Mouse (Mus musculus) stomach, embryonic 16.5 days (tissue): ENCODE results near the gene Zmat5. TPM values are rescaled to one million over a fixed set of nuclear protein-coding genes. Genes with fewer than 3 reads are reported as not detected.

ENCODE experiments used
- ATAC-seq: fragments of 200-750 bp; cut with Nextera tagmentation; 2 replicates; pipeline ENCODE4 v1.8.0; 2017; ENCODE audit warnings: moderate number of reproducible peaks, moderate TSS enrichment; ENCODE audit not compliant: insufficient read depth, low FRiP score
- H3K27ac ChIP-seq: fragments of 300-500 bp; sonication (generic); 2 replicates; pipeline ENCODE4 v1.5.1; 2014; ENCODE audit warnings: low read length
- H3K27me3 ChIP-seq: fragments of 300-500 bp; sonication (generic); 2 replicates; pipeline ENCODE4 v1.6.1; 2014; ENCODE audit warnings: low read length, control low read depth, mixed read lengths; ENCODE audit not compliant: control insufficient read depth, insufficient read depth
- H3K36me3 ChIP-seq: fragments of 300-500 bp; sonication (generic); 2 replicates; pipeline ENCODE4 v1.6.1; 2014; ENCODE audit warnings: low read length; ENCODE audit not compliant: control insufficient read depth, insufficient read depth
- H3K4me1 ChIP-seq: fragments of 300-500 bp; sonication (generic); 2 replicates; pipeline ENCODE4 v1.6.1; 2014; ENCODE audit warnings: low read length, control low read depth, mixed read lengths; ENCODE audit not compliant: control insufficient read depth, insufficient read depth
- H3K4me2 ChIP-seq: fragments of 300-500 bp; sonication (generic); 2 replicates; pipeline ENCODE4 v1.6.1; 2014; ENCODE audit warnings: low read depth, low read length, mixed read lengths
- H3K4me3 ChIP-seq: fragments of 300-500 bp; sonication (generic); replicated peaks from 2 replicates; pipeline ENCODE4 v1.5.1; 2014; ENCODE audit warnings: mild to moderate bottlenecking, low read length
- H3K9ac ChIP-seq: fragments of 300-500 bp; sonication (generic); 2 replicates; pipeline ENCODE4 v1.6.1; 2014; ENCODE audit warnings: low read length
- H3K9me3 ChIP-seq: fragments of 300-500 bp; sonication (generic); replicated peaks from 2 replicates; pipeline ENCODE4 v1.6.1; 2016; ENCODE audit warnings: low read length, control low read depth; ENCODE audit not compliant: control insufficient read depth
- WGBS: fragments of 180-500 bp; shearing (Covaris S2); extraction: QIAGEN DNeasy Blood & Tissue Kit; methylation state at CpG from one replicate; pipeline ENCODE4 v1.1.7; 2014; 5-methylcytosine and 5-hydroxymethylcytosine counted together
- polyA plus RNA-seq: library from polyadenylated mRNA; unstranded; fragments of >200 nt; fragmentation: Nextera tagmentation; extraction: Ambion mirVana; gene quantifications from 2 replicates; pipeline ENCODE4 v1.2.1, GENCODE M21; 2015

Zmat5 gene
- polyA plus RNA-seq, 1 experiment from 2014 or later = 68.2 TPM

DNA sequence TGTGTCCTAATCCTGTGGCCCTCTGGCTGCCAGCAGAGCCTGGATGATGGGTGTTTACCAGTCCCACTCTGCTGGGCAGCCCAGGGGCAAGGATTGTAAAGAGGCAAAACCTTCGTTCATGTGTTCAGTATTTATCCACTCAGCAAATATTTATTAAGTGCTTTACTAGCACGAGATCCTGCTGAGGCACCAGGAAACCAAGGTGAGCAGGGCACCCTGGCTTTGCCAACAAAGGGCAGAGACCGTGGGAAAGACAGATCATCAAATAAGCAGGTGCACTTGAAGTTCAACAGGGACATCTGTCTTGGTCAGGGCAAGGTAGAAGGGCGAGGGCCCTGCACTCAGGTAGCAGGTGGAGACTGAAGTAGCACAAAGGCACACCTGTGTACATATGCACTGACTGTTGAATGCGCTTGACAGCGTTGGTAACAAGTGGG is 29.3 kb upstream of the Zmat5 start:
- H3K36me3 ChIP-seq = peaks cover 9% of the 10 kb centered on the region

DNA sequence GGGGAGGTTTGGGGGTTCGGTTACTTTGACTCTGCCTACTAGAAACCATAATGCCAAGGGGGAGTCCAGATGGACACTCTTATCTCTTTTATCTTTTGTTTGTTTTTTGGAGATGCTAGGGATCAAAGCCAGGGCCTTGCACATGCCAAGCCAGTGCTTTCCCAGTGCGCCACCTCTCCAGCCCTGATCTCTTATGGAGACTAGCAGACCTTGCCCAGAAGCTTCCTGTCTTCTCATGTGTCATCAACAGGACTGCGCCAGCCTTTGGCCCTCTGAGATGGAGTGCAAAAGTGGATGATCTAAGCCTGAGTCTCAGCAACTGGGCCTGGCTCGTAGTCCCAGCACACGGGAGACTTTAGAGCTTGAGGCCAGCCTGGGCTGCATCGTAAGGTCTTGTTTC is 28.8 kb upstream of the Zmat5 start:
- no peak overlapping the region for H3K4me3 ChIP-seq
- no peaks in the 10 kb centered on the region for H3K27me3 ChIP-seq
- H3K36me3 ChIP-seq = peaks cover 9% of the 10 kb centered on the region
- no peaks in the 10 kb centered on the region for H3K4me1 ChIP-seq
- WGBS = 83% methylated on average over 6 of the region's 6 CpGs
- no peak overlapping the region for H3K9ac ChIP-seq
- H3K9me3 ChIP-seq = no peaks in the 10 kb centered on the region
- H3K27ac ChIP-seq = peak overlapping the region; percentile 72
- H3K4me2 ChIP-seq = no peak overlapping the region
- ATAC-seq = no peak

More for the DNA sequence above, 29.3 kb upstream of the Zmat5 start:
- 57% methylated on average over 6 of the region's 6 CpGs for WGBS
- no peaks in the 10 kb centered on the region for H3K9me3 ChIP-seq
- H3K4me2 ChIP-seq = no peak overlapping the region
- no peak overlapping the region for H3K4me3 ChIP-seq
- H3K27ac ChIP-seq = peak overlapping the region; percentile 72
- no peak overlapping the region for H3K9ac ChIP-seq
- peak; percentile 89 for ATAC-seq
- H3K27me3 ChIP-seq = no peaks in the 10 kb centered on the region
- H3K4me1 ChIP-seq = no peaks in the 10 kb centered on the region

DNA sequence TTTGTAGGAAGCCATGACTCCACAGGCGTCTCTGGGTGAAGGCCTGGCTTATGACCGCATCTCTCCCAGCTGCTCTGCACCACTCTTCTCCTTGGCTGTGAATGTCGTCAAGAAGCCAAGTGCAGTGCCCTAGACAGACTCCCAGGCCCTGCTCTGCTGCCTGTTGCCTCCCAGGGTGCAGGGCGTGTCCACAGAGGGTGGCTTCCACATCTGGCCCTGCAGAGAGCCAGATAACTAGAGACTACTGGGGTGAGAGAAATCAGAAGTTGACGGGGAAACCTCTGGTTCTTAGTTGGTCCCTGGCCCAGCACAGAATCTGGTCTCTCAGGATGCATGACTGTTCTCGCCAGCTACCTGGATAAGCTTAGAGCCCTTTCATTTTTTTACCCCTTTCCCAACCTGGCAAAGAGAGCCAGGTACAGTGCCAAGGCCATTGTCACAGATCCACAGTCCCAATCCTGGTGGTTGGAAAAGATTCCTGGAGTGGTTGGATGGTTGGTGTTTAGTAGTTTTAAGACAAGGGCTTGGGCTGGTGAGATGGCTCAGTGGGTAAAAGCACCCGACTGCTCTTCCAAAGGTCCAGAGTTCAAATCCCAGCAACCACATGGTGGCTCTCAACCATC is 27.1 kb upstream of the Zmat5 start:
- no peaks in the 10 kb centered on the region for H3K9me3 ChIP-seq
- H3K4me1 ChIP-seq = no peaks in the 10 kb centered on the region
- H3K36me3 ChIP-seq = peaks cover 9% of the 10 kb centered on the region
- no peak overlapping the region for H3K4me3 ChIP-seq
- no peak for ATAC-seq
- WGBS = 81% methylated on average over 7 of the region's 7 CpGs
- H3K27me3 ChIP-seq = no peaks in the 10 kb centered on the region
- H3K4me2 ChIP-seq = no peak overlapping the region
- H3K9ac ChIP-seq = no peak overlapping the region
- H3K27ac ChIP-seq = peak overlapping the region; percentile 26; the same call in 1 of the 2 replicates

DNA sequence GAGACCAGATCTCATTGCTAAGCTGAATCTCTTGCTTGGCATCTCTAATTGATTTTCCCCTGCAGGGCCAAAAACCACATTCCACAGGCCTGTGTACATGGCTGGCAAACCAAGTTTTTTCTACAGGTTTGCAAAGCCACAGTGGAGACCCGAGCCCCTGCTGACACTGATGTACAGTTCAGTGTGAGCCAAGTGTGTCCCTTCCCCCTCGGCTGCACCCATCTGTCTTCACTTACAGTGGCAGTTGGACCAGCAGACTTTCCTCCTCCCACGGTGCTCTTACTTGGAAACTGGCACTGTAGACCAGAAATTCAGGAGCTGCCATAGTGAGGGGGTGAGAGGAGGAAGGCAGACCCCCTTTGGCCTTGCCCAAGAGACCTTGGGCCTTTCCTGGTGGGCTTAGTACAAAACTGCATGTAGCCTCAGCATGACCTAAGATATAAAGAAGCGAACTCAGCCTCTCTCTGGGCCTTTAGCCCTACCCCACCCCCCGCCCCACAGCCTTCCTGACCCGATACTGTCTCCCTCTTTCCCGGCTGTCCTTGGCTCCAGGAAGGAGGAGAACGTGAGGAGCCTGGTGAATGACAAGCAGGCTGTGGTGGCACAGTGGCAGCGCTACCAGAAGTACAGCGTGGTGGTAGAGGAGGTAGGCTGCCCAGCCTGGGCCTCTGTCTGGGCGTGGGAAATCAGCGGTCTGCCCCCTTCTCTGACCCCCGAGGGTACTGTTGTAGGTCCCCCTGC is 25.6 kb upstream of the Zmat5 start:
- peaks cover 7% of the 10 kb centered on the region; the same call in 1 of the 2 replicates for H3K36me3 ChIP-seq
- H3K4me3 ChIP-seq = no peak overlapping the region
- H3K4me2 ChIP-seq = no peak overlapping the region
- no peak overlapping the region for H3K27ac ChIP-seq
- no peaks in the 10 kb centered on the region for H3K4me1 ChIP-seq
- H3K9me3 ChIP-seq = no peaks in the 10 kb centered on the region
- ATAC-seq = no peak
- WGBS = 69% methylated on average over 13 of the region's 13 CpGs
- H3K9ac ChIP-seq = no peak overlapping the region
- no peaks in the 10 kb centered on the region for H3K27me3 ChIP-seq

DNA sequence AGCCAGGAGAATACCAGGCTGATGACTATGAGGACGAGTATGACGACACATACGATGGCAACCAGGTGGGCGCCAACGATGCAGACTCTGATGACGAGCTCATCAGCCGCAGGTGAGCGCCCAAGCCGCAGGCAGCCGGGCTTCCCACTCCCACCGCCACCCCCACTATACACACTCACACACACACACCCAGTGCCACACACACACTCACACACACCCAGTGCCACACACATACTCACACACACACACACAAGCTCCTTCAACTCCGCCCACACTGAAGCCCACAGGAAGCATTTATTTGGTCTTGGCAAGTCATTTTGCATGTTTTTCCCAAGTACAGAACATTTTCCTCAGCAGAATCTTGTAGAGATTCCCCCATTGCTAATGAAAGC is 25.0 kb upstream of the Zmat5 start:
- no peak overlapping the region for H3K4me3 ChIP-seq
- H3K9me3 ChIP-seq = no peaks in the 10 kb centered on the region
- no peak for ATAC-seq
- no peaks in the 10 kb centered on the region for H3K4me1 ChIP-seq
- H3K27me3 ChIP-seq = no peaks in the 10 kb centered on the region
- no peak overlapping the region for H3K4me2 ChIP-seq
- H3K36me3 ChIP-seq = peaks cover 7% of the 10 kb centered on the region; the same call in 1 of the 2 replicates
- H3K27ac ChIP-seq = no peak overlapping the region
- 93% methylated on average over 12 of the region's 12 CpGs for WGBS
- no peak overlapping the region for H3K9ac ChIP-seq

DNA sequence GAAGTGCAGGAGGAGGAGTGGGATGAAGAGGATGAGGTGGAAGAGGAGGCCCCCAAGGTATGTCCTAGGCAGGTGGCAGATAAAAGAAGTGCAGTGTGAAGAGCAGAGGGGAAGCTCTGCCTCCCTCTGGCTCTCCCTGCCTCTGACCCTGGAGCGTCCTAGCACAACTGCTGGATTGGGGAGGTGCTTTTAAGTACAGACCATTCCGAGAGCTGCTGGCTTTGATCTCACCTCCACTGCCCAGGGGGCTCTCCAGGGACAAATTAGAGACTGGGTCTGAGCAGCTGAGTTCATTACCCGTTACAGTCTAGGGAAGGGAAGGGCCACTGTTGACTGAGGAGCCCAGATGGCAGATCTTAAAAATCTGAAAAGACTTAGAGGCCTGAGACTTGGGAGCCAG is 24.4 kb upstream of the Zmat5 start:
- Histone ChIP-seq H3K9ac (no peak overlapping the region), H3K4me3 (no peak overlapping the region), H3K9me3 (no peaks in the 10 kb centered on the region), H3K4me1 (no peaks in the 10 kb centered on the region), H3K27ac (no peak overlapping the region), H3K4me2 (no peak overlapping the region), H3K27me3 (no peaks in the 10 kb centered on the region), H3K36me3 (peaks cover 7% of the 10 kb centered on the region; the same call in 1 of the 2 replicates)
- 51% methylated on average over 3 of the region's 3 CpGs for WGBS
- ATAC-seq = no peak

DNA sequence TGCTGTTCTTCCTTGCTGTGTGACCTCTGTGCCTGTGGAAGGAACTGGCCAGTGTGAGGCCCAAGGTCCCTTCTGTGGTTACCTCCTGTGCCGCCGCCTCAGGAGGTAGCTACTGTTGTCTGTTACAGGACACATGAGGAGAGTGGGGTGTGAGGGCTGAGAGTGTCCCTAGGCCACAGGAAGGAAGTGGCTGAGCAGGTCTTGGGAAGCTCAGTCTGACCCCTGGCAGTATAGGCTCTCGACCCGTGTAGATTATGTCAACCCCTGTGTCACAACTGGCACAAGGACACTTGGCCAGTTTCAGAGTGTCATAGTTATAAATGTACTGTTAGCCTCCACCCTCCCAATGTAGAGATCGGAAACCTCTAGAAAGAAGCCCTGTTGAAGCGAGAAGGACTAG is 21.0 kb upstream of the Zmat5 start:
- no peak overlapping the region for H3K27ac ChIP-seq
- H3K27me3 ChIP-seq = no peaks in the 10 kb centered on the region
- ATAC-seq = no peak
- H3K4me2 ChIP-seq = no peak overlapping the region
- H3K9me3 ChIP-seq = no peaks in the 10 kb centered on the region
- no peak overlapping the region for H3K4me3 ChIP-seq
- H3K4me1 ChIP-seq = no peaks in the 10 kb centered on the region; the same call in 1 of the 2 replicates
- no peak overlapping the region for H3K9ac ChIP-seq
- 81% methylated on average over 6 of the region's 6 CpGs for WGBS
- peaks cover 7% of the 10 kb centered on the region; the same call in 1 of the 2 replicates for H3K36me3 ChIP-seq

DNA sequence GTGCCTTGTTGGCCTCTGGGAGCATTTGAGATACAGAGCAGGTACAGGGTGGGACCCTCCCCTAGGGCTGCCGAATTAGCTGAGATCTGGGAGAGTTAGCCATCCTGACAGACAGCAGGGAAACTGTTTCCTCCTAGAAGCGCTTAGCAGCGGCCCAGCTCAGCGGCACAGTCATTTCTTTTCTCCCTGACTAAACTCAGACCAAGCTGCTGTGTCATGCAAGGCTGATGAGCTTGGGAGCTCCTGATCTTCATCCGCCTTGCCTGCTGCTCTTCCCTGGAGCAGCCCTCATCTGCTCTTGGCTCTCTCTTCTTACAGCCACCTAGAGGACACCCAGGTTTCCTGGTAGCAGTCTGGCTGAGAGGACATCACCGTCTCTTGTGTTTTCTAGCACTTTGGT is 20.3 kb upstream of the Zmat5 start:
- Histone ChIP-seq H3K4me1 (peaks cover 4% of the 10 kb centered on the region; the same call in 1 of the 2 replicates), H3K9ac (no peak overlapping the region), H3K9me3 (no peaks in the 10 kb centered on the region), H3K27me3 (no peaks in the 10 kb centered on the region), H3K4me3 (no peak overlapping the region), H3K4me2 (no peak overlapping the region), H3K27ac (no peak overlapping the region), H3K36me3 (peaks cover 7% of the 10 kb centered on the region; the same call in 1 of the 2 replicates)
- WGBS = 46% methylated on average over 6 of the region's 6 CpGs
- ATAC-seq = no peak

DNA sequence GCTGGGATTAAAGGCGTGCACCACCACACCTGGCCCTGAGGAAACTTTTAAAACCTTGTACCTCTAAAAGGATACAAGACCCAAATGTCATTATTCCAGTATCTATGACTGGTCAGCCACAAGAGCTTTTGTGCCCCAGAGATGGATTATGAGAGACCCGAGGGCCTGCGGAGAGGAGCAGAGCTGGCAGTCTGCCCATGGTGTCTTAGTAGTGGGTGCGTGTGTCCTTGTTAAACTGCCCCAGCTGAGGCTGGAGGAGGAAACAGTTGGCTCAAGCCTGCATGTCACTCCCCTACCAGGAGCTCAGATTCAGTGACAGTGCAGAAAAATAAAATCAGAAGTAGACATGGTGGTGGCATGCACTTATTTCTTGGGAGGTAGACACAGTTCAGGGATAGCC is 19.4 kb upstream of the Zmat5 start:
- H3K36me3 ChIP-seq = peaks cover 7% of the 10 kb centered on the region; the same call in 1 of the 2 replicates
- no peaks in the 10 kb centered on the region for H3K9me3 ChIP-seq
- H3K4me3 ChIP-seq = no peak overlapping the region
- 73% methylated on average over 4 of the region's 4 CpGs for WGBS
- H3K4me2 ChIP-seq = no peak overlapping the region
- no peak overlapping the region for H3K27ac ChIP-seq
- no peak for ATAC-seq
- H3K9ac ChIP-seq = no peak overlapping the region
- H3K27me3 ChIP-seq = no peaks in the 10 kb centered on the region
- H3K4me1 ChIP-seq = peaks cover 8% of the 10 kb centered on the region; the same call in 1 of the 2 replicates
